Mouse (Mus musculus): ENCODE measurements at regions not wholly inside any gene's neighbourhood (a gene's known extent, or its start where the extent isn't known, plus 50 kb on each side); places are given as distances from the start of the nearest gene placed in this dataset.
A peak's percentile ranks its signal among the peaks of the same experiment; 100 is the strongest.

GRCm38 (mm10) chr10:98292140-98292539 lies 565.6 kb upstream of the C030005K15Rik start:
- DNase-seq (ENCODE audit: low spot score) = no peak

- no peak for DNase-seq (ENCODE audit: low spot score)
Observed at GRCm38 (mm10) chr10:98305667-98306066, 579.1 kb upstream of the C030005K15Rik start.

GRCm38 (mm10) chr10:98309667-98310066 lies 583.1 kb upstream of the C030005K15Rik start:
- no peak for DNase-seq (ENCODE audit: low spot score)

GRCm38 (mm10) chr10:98311403-98311802 lies 584.8 kb upstream of the C030005K15Rik start:
- no peak for DNase-seq (ENCODE audit: low spot score)

GRCm38 (mm10) chr10:98318416-98318815 lies 591.9 kb upstream of the C030005K15Rik start:
- no peak for DNase-seq (ENCODE audit: low spot score)

GRCm38 (mm10) chr10:98323846-98324245 lies 590.4 kb upstream of the Atp2b1 start:
- DNase-seq (ENCODE audit: low spot score) = no peak

GRCm38 (mm10) chr10:98324591-98324990 lies 589.6 kb upstream of the Atp2b1 start:
- no peak for DNase-seq (ENCODE audit: low spot score)

- no peak for DNase-seq (ENCODE audit: low spot score)
Observed at GRCm38 (mm10) chr10:98325720-98326119, 588.5 kb upstream of the Atp2b1 start.

- no peak for DNase-seq (ENCODE audit: low spot score)
Observed at GRCm38 (mm10) chr10:98332682-98333081, 581.5 kb upstream of the Atp2b1 start.

GRCm38 (mm10) chr10:98333411-98334067 lies 580.7 kb upstream of the Atp2b1 start:
- no peak for DNase-seq (ENCODE audit: low spot score)

- peak; percentile 15 for DNase-seq (ENCODE audit: low spot score)
Observed at GRCm38 (mm10) chr10:98343827-98344226, 570.4 kb upstream of the Atp2b1 start.

GRCm38 (mm10) chr10:98349466-98349865 lies 564.7 kb upstream of the Atp2b1 start:
- DNase-seq (ENCODE audit: low spot score) = peak; percentile 9

GRCm38 (mm10) chr10:98350318-98350926 lies 563.8 kb upstream of the Atp2b1 start:
- DNase-seq (ENCODE audit: low spot score) = no peak

- DNase-seq (ENCODE audit: low spot score) = no peak
Observed at GRCm38 (mm10) chr10:98352061-98352460, 562.1 kb upstream of the Atp2b1 start.

GRCm38 (mm10) chr10:98354486-98354885 lies 559.7 kb upstream of the Atp2b1 start:
- DNase-seq (ENCODE audit: low spot score) = no peak

- DNase-seq (ENCODE audit: low spot score) = no peak
Observed at GRCm38 (mm10) chr10:98364604-98365003, 549.6 kb upstream of the Atp2b1 start.

GRCm38 (mm10) chr10:98372561-98372960 lies 541.6 kb upstream of the Atp2b1 start:
- DNase-seq (ENCODE audit: low spot score) = no peak

GRCm38 (mm10) chr10:98373314-98373713 lies 540.9 kb upstream of the Atp2b1 start:
- DNase-seq (ENCODE audit: low spot score) = no peak

- DNase-seq (ENCODE audit: low spot score) = no peak
Observed at GRCm38 (mm10) chr10:98374684-98375083, 539.5 kb upstream of the Atp2b1 start.

GRCm38 (mm10) chr10:98388543-98388942 lies 525.7 kb upstream of the Atp2b1 start:
- no peak for DNase-seq (ENCODE audit: low spot score)

GRCm38 (mm10) chr10:98399864-98400263 lies 514.3 kb upstream of the Atp2b1 start:
- no peak for DNase-seq (ENCODE audit: low spot score)

GRCm38 (mm10) chr10:98417807-98418743 lies 496.1 kb upstream of the Atp2b1 start:
- DNase-seq (ENCODE audit: low spot score) = no peak

- DNase-seq (ENCODE audit: low spot score) = no peak
Observed at GRCm38 (mm10) chr10:98424450-98424849, 489.8 kb upstream of the Atp2b1 start.

Data from left cerebral cortex, adult 11 months (tissue).